Mouse (Mus musculus): ENCODE measurements around the gene Rap2a. TPM values are rescaled to one million over a fixed set of nuclear protein-coding genes. Genes with fewer than 3 reads are reported as not detected.

Rap2a gene
- polyA plus RNA-seq, 2 experiments from 2014 or later, result 0.89 to 1.2 TPM

DNA sequence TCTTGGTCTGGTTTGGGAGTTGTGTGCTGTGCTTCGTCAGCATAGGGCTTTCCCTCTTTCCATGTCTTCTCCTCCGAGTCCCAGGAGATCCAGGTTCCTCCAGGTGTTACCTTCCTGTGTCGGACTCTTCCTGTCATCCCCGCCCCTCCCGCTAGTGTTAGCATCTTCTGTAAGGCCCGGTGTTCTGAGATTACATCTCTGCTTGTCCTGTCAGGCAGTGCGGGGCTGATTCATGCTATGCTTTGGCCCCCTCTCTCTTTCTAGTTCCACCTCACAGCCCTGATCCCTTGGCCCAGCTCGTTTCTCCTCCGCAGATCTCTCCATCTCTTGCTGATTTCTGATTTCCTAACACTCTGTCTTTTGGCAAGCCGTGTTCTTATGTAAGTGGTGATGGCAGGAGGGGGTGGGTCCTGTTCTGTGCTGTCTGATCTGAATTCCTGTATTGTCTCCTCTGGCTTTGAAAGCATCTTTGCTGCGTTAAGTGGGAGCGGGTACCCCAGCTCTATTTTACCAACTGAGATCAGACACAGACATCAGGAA is 21.8 kb downstream of the Rap2a start:
- ATAC-seq, result no peak

DNA sequence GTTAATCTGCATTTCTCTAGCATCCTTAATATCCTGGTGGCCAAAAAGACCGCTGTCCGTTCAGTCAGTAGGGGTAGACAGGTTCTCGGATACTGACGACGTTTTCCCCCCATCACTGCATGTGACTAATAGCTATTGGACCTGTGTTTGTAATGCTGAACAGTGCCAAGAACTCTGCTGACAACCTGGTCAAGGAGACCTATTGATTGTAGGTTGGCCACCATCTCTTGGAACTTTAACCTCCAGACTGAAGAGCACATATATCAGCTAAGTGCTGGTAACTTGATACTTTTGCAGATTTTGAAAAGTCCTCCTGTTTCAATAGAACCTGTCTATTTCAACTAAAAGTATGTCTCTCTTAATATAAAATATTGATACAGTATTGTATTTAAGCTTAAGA is 22.5 kb downstream of the Rap2a start:
- no peak for ATAC-seq

DNA sequence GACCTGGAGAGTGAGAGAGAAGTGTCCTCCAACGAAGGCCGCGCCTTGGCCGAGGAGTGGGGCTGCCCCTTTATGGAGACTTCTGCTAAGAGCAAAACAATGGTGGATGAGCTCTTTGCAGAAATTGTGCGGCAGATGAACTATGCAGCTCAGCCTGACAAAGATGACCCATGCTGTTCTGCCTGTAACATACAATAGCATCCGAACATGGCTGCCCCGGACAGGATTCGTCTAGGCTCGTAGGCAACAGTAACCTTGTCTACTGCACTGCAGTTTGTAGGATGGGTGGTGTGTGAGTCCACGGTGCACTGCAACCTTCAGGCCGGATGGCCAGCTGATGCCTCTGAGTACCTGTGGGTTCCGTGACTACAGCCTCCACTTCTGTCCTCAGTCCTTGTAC is 25.4 kb downstream of the Rap2a start:
- no peak for ATAC-seq

DNA sequence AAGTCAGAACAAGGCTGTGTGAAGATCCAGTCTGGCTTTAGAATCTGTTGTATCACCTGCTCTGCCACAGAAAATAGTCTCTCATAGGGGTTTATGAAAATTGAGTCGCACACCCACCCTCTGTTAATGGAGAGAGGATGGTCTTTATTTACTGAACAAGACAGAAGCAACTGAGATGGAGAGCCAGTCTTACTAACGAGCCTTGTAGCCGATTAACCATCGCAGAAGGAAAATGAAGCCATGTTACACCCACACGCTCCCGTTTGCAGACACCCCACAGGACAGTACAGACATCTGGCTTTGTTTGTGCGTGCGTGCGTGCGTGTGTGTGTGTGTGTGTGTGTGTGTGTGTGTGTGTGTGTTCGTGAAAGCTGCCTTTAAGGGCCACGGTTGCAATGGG is 26.2 kb downstream of the Rap2a start:
- no peak for ATAC-seq

DNA sequence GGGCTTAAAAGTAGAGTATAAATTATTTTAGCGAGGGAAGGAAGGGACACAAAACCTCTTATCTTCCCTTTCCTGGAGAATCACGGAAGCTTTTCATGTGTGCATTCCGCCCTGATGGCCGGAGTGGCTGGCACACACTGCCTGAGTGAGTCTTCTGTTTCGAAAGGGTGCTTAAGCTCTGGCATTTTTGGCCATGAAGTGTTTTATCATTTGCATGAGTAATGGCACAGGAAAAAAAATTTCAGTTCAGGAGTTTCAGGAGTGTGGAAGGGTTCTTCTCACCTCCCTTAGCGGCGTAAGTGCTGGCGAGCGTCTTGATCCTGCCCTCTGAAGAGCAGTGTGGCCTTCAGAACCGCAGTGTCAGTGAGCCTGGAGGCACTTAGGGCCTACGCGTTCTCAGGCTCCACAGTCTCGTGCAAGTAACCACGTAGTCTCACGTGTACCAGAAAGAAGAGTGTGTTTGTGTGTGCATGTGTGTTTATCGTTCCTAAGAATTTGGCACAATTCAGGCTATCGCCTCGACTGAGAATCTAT is 26.8 kb downstream of the Rap2a start:
- ATAC-seq, result no peak

DNA sequence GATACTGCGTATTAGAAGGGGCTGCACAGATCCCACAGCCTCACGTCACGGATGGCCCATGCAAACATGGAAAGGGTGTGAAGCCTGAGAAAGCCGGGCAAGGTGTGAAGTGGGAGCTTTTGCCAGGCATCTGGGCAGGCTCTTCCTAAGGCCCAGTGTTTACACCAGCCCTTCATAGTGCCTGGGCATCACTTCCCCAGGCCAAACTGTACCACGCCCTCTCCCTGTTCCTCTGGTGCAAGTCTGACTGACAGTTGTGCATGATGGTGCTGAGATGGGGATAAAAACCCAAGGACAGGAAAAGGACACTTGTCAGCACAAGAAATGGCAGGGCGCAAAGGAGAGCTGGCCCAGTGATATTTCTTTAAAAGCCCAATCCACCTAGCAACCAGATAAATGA is 27.7 kb downstream of the Rap2a start:
- ATAC-seq, result no peak

DNA sequence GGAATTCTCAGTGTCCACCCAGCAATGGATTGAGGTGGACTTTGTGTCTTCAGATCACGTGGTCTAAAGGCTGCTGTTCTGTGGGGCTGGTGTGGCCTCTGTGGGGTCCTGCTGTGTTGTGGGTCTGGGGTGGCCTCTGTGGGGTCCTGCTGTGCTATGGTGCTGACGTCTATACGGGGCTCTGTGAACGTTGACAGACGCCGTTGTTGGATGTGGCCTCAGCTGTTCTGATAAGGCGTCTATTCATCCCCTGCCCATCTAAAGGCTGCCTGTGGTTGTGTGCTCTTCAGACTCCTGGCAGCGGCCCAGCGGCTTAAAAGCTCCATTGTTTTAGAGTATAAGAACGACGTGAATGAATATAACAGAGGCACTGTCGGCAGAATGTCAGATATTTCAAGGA is 29.3 kb downstream of the Rap2a start:
- no peak for ATAC-seq

DNA sequence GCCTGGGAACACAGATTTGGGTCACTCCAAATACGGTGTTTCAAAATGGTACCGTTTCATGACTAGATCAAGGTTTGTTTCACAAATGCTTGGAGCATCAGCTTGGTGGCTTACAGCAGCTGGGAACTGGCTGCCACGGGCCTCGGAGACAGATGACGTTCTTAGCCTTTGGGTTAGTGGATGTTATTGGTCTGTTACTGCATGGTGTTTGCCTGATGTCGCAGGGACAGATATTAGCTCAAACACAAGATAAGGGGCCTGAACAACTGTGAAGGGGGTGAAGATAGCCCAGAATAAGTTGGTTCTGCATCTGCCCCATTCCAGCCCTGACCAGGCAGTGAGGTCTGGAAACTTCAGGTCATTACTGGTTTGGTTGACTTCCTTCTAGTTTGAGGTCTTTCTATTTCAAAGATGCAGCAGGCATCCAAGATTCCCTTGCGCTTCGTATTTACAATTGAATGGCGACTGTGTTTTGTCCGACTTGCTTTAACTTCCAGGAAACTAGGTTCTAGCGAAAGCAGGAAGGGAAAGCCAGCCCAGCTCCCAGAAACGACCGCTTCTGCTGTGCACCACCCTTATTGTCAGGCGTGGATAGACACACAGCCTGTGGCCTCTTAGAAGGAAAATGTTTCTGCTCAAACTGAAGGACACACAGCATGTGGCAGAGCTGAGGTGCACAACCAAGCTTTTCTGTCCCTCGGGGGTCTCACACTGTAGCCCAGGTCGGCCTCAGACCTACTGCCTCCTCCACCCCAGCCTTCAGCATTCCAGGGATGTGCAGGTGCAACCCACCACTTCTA is 30.5 kb downstream of the Rap2a start:
- no peak for ATAC-seq

DNA sequence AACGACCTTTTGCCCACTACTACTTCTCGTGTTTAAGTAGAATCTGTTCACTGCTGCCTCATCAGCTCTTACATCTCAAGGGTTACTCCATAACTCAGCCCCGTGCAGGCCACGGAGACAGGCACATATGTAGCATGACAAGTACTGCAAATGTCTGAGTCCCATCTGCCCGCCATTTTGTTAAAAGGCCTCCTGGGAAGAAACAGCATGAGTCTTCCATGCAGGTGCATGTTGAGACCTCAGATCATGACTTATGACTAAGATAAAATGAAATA is 31.1 kb downstream of the Rap2a start:
- ATAC-seq, result no peak

DNA sequence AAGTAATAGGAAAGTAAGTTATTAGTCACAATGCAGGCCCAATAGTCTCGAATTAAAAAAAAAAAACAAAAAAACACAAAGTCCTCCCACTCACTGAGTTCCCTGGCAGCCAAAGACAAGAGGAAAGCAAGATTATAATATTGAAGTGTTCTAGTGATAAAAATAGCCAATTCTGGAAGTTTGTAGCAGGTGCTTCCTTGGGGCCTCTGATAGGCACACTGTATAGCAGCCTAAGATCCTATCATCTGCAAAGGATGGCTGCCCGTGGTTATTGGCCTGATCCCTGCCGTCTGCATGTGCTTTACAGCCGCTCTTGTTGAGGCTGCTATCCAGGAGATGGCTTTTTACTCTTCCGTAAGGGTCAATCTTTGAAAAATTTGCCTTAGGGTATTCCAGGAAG is 33.6 kb downstream of the Rap2a start:
- no peak for ATAC-seq

DNA sequence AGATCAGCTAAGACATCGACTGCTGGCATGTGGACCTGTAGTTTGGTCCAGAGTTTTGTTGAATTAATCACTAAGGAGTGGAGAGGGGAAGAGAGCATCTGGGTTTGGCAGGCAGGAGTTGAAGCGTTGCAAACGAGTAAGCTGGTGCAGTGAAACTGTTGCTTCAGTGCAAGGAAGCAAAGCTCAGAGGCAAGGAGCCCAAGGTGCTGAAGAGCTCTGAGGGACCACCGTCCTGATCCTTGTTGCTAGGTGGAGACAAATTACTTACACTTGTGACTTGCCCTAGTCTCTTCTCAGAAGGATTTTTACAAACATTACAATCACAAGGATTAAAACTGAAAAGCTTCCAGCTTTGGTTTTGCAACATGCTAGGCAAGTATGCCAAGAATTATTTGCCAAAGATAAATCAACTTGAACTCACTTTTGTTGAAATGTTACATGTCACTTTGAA is 36.6 kb downstream of the Rap2a start:
- no peak for ATAC-seq

DNA sequence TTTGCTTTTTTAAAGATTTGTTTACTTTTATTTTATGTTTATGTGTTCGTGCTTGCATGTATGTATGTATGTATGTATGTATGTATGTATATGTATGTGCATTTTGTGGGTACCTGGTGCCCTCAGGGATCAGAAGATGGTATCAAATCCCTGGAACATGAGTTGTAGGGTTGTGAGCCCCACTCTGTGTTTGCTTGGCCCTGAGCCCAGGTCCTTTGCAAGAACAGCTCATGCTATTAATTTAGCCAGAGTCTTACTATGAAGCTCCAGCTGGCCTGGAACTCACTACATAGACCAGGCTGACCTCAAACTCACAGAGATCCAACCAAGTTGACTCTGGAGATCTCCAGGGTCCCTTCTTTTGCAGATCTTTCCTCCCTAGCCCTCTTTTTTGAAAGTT is 37.1 kb downstream of the Rap2a start:
- no peak for ATAC-seq

DNA sequence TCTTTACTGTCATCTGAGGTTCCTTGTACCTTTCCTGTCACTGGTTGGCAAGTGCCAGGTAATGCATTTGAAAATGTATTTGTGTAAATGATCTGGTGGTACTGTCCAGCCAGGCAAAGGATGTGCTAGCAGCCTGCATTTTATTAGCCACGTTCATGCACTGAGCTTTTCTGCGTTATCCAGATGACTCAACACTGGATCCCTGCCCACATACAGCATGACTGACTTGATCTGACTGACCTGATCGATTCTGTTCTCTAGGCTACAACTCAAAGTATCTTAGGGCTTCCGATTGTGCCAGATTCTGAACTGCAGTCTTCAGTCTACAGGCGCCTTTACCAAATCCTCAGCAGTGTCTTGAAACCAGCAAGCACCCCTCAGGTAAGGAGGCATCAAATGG is 40.5 kb downstream of the Rap2a start:
- no peak for ATAC-seq

DNA sequence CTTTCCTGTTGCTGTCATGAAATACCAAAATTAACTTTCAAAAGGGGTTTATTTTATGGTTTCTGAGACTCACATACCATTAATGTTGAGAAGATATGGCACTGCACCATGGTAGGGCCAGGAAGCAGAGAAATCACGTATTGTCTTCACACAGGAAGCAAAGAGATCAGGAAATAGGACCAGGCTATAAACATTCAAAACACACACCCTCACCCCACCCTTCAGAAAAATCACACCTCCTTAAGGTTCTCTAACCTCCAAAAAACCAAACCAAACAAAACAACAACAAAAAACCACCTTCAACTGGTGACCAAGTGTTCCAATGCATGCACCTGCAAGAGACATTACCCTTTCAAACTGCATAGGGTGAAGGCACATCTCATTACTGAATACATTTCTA is 41.7 kb downstream of the Rap2a start:
- ATAC-seq, result peak; percentile 46

DNA sequence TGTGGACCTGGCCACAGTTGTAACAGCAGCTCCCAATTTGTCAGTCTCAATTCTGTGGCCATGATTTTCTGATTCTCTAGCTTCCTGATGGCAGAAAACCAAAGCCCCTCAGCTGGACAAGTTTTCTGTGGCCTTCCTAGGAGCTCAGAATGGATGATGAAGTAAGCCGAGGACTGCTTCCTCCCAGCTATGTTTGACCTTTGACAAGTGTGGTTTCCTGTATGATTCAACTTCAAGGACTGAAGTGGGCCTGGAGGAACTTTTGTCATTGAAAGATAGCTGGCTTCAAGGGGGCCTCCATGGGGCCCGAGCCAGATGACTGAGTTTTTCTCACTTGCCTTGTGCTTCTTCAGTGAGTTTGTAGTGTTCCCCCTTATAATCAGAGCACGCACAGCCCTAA is 42.6 kb downstream of the Rap2a start:
- peak; percentile 57 for ATAC-seq

DNA sequence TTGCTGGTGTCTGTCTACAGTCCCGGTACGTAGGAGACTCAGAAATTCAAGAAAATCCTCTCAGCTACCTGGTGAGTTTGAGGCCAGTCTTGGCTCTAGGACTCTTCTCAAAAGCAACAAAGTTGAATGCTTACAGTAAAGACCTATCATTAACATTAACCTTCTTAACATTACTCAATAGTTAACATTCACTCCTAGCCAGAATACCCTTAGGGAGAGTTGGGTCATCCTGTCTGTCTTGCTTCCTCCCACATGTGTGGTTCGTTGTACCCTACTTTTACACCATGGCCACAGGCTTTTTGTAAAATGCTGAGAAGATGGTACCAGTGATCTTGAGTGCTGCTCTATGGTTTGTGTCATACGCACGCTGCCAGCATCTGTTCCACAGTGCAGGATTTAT is 45.1 kb downstream of the Rap2a start:
- ATAC-seq, result no peak

DNA sequence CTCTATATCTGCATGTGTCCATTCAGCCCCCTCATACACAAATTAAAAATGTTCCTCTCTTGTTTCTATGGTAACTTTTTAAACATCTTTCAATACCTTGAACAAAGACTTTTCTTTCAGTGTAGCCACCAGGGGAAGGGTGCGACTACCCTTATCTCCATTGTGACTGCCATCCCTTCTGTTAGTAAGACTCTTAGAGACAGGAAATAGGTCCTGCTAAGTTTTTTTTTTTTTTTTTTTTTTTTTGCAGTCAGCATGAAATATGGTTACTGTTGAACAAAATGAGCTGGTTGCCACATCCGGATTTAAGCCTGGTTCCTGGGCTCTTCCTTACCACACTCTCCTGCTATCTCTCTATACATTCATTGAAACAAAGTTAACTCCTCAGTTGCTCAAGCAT is 47.4 kb downstream of the Rap2a start:
- peak; percentile 82 for ATAC-seq

DNA sequence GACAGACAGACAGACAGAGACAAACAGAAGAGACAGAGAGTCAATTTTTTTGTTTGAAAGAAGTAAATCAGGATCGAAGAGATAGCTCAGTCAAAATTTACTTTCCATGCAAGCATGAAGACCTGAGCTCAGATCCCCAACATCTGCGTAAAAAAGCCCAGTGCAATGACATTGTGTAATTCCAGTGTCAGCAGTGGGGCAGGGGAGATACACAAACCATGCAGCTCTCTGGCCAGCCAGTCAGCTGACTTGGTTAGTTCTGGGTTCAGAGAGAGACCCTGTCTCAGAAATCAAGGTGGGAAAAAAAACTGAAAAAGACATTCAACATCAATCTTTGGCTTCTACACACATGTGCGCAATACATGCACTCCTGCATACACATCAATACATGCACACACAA is 55.1 kb downstream of the Rap2a start:
- ATAC-seq, result no peak

DNA sequence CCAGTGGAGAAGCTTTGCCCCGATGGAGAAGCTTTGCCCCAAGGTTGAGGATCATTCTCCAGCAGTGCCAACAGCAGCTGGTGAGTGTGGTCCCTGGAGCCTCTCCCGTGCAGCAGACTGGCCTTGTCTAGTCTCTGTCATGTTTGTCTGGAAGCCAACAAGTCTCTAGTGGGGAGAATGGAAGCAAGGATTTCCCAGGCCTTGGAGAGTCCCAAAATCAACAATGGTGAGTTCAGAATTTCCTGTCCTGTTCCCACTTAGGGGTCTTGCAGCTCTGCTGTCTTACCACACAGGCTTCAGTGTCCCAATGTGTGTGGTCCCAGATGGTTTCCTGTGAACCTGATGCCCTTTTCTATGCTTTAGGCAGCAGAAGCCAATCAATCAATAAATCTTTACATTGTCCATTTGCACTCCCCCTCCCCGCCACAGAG is 56.6 kb downstream of the Rap2a start:
- no peak for ATAC-seq

DNA sequence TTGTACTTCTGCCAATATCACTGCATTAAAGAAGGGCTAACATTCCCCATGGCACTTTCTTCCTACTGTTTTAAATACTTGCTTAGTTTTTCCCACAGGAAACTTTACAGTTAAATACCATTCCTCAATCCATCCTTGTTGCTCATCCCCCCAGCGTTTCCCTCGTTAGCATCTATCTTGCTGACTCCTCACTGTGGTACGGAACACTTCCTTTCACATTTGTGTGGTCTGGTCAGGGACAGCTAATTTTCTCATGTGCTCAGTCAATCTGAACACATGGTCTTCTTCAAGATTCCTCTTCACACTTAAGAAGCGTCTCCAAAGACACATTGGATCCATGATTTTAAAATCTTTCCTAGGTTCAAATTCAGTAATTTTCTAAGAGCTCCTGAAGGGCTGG is 57.2 kb downstream of the Rap2a start:
- no peak for ATAC-seq

DNA sequence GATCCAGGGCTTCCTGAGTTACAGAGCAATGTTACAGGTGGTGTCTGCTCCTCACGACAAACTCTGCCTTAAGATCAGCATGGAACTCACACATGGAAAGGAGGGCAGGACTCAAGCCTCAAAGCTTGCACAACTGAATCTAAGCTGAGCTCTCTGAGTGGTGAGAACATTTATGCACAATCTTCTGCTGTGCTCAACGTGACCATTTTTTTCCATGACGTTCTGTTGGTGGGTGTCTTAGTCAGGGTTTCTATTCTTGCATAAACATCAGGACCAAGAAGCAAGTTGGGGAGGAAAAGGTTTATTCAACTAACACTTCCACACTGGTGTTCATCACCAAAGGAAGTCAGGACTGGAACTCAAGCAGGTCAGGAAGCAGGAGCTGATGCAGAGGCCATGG is 57.7 kb downstream of the Rap2a start:
- peak; percentile 71 for ATAC-seq

DNA sequence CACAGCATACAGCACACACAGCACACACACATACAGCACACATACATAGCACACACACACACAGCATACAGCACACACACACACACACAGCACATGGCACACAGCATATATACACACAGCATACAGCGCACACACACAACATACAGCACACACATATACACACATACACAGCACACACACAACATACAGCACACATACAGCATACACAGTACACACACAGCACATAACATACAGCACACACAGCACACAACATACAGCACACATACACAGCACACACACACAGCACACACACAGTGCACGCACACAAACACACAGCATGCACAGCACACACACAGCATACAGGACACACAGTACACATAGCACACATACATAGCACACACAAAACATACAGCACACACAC is 60.9 kb downstream of the Rap2a start:
- ATAC-seq, result no peak

DNA sequence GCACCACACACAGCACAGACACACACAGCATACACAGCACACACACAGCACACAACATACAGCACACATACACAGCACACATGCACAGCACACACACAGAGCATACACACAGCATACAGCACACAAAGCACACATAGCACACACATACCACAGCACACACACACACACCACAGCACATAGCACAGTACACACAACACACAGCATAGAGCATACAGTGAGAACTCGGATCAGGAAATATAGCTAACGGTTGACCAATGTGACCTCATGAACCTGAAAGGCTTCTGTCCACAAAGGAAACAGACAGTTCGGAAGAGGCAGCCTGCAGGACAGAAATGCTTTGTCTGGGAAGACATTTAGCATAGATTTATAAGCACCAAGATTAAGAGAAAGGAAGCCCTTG is 61.4 kb downstream of the Rap2a start:
- ATAC-seq, result no peak

DNA sequence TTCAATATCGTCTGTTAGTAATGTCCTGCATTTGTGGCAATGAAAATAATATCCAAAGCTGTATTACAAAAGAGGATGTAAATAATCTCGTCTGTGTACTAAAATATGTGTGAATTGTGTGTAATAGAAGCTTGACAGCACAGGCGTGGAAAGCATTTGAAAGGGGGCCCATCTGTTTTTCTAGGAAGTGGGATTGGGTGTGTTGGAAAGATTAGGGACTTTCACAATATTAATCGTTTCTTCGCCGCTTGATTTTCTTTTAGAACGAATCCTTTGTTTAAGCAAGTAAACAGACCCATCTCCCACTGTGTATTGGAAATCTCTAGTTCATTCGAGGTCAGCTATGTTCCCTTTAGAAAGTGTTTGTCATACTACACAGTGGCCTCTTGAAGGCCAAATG is 64.2 kb downstream of the Rap2a start:
- ATAC-seq, result no peak

DNA sequence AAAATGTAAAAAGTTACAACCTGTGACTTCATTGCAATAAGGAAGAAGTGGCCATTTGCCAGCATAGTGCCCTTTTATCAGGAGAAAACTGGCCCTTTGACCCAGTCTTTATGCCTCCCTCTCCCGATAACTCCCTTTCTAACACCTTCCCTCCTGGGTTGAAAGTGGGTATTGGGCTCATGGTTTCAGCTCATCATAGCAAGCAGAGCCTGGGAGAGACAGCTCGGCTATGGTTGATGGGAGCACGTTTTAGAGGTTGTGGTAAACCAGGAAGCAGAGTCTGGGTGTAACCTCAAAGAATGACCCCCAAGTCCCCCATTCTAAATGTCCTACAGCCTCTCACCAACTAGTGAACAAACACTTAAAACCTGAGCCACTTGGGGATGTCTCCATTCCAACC is 64.7 kb downstream of the Rap2a start:
- ATAC-seq, result no peak
